Mouse (Mus musculus) limb, embryonic 15.5 days (tissue): ENCODE measurements around the gene Keap1. TPM values are rescaled to one million over a fixed set of nuclear protein-coding genes. Genes with fewer than 3 reads are reported as not detected.
A peak's percentile ranks its signal among the peaks of the same experiment; 100 is the strongest.
"Not testable (repeated sequence)": the region's sequence is repeated elsewhere in the genome, so short reads cannot be mapped to it uniquely, and the experiment has no call there.

Experiments used
- ATAC-seq: fragments of 200-750 bp; cut with Nextera tagmentation; 2 replicates; pipeline ENCODE4 v1.8.0; 2017; ENCODE audit warnings: low read depth, moderate TSS enrichment; ENCODE audit not compliant: insufficient number of reproducible peaks, low FRiP score, low TSS enrichment
- H3K27ac ChIP-seq: fragments of 300-500 bp; sonication (generic); 2 replicates; pipeline ENCODE4 v1.5.1; 2015; ENCODE audit warnings: moderate library complexity, mild to moderate bottlenecking, inconsistent platforms
- H3K27me3 ChIP-seq: fragments of 300-500 bp; sonication (generic); 2 replicates; pipeline ENCODE4 v1.6.1; 2015; ENCODE audit warnings: inconsistent platforms
- H3K36me3 ChIP-seq: fragments of 300-500 bp; sonication (generic); 2 replicates; pipeline ENCODE4 v1.6.1; 2015; ENCODE audit warnings: inconsistent platforms
- H3K4me1 ChIP-seq: fragments of 300-500 bp; sonication (generic); 2 replicates; pipeline ENCODE4 v1.6.1; 2015; ENCODE audit warnings: inconsistent platforms
- H3K4me2 ChIP-seq: fragments of 300-500 bp; sonication (generic); 2 replicates; pipeline ENCODE4 v1.6.1; 2015; ENCODE audit warnings: mild to moderate bottlenecking, inconsistent platforms
- H3K4me3 ChIP-seq: fragments of 300-500 bp; sonication (generic); 2 replicates; pipeline ENCODE4 v1.5.1; 2015; ENCODE audit warnings: mild to moderate bottlenecking, inconsistent platforms
- H3K9ac ChIP-seq: fragments of 300-500 bp; sonication (generic); 2 replicates; pipeline ENCODE4 v1.6.1; 2015; ENCODE audit warnings: inconsistent platforms
- H3K9me3 ChIP-seq: fragments of 300-500 bp; sonication (generic); 2 replicates; pipeline ENCODE4 v1.6.1; 2016; ENCODE audit warnings: inconsistent platforms
- WGBS: fragments of 180-500 bp; shearing (Covaris S2); methylation state at CpG from one replicate; pipeline ENCODE4 v1.1.7; 2015; 5-methylcytosine and 5-hydroxymethylcytosine counted together
- polyA plus RNA-seq: library from polyadenylated mRNA; unstranded; fragments of >200 nt; fragmentation: Nextera tagmentation; extraction: Ambion mirVana; gene quantifications from 2 replicates; pipeline ENCODE4 v1.2.1, GENCODE M21; 2015

Gene Keap1
- polyA plus RNA-seq, 1 experiment from 2014 or later: 78.6 TPM

- WGBS: 94% methylated on average over 6 of the region's 6 CpGs
- Histone ChIP-seq H3K36me3 (0 out of 2 replicates have a peak, but pooled peaks cover 3% of the 10 kb centered on the region), H3K4me1 (peaks cover 28% of the 10 kb centered on the region), H3K9me3 (no peaks in the 10 kb centered on the region), H3K27me3 (no peaks in the 10 kb centered on the region), H3K4me2 (no peak overlapping the region), H3K4me3 (no peak overlapping the region), H3K27ac (no peak overlapping the region), H3K9ac (no peak overlapping the region)
- no peak for ATAC-seq
Observed at GRCm38 (mm10) chr9:21223906-21224305, 15.3 kb downstream of the Keap1 start.

- H3K9me3 ChIP-seq, H3K27me3 ChIP-seq, H3K36me3 ChIP-seq, ATAC-seq, H3K4me3 ChIP-seq, H3K4me2 ChIP-seq, H3K27ac ChIP-seq, H3K9ac ChIP-seq: not testable (repeated sequence)
- peaks cover 25% of the 10 kb centered on the region for H3K4me1 ChIP-seq
- 91% methylated on average over 2 of the region's 2 CpGs for WGBS
Observed at GRCm38 (mm10) chr9:21223490-21223889, 15.7 kb downstream of the Keap1 start.

- ATAC-seq: no peak
- 14% methylated on average over 7 of the region's 7 CpGs for WGBS
- no peaks in the 10 kb centered on the region for H3K36me3 ChIP-seq
- no peak overlapping the region for H3K4me2 ChIP-seq
- no peaks in the 10 kb centered on the region for H3K27me3 ChIP-seq
- no peak overlapping the region for H3K4me3 ChIP-seq
- H3K9ac ChIP-seq: no peak overlapping the region
- no peak overlapping the region for H3K27ac ChIP-seq
- H3K4me1 ChIP-seq: peaks cover 13% of the 10 kb centered on the region
- no peaks in the 10 kb centered on the region for H3K9me3 ChIP-seq
Observed at GRCm38 (mm10) chr9:21221383-21221929, 17.7 kb downstream of the Keap1 start.

- H3K9ac ChIP-seq: no peak overlapping the region
- H3K4me1 ChIP-seq: peaks cover 13% of the 10 kb centered on the region
- 14% methylated on average over 21 of the region's 21 CpGs for WGBS
Observed at GRCm38 (mm10) chr9:21220490-21221382, 18.4 kb downstream of the Keap1 start.

GRCm38 (mm10) chr9:21219820-21220219, 19.3 kb downstream of the Keap1 start:
- WGBS: 54% methylated on average over 3 of the region's 3 CpGs
- Histone ChIP-seq H3K9ac (no peak overlapping the region), H3K27me3 (no peaks in the 10 kb centered on the region), H3K9me3 (no peaks in the 10 kb centered on the region), H3K4me2 (no peak overlapping the region), H3K4me1 (peaks cover 7% of the 10 kb centered on the region), H3K27ac (no peak overlapping the region), H3K4me3 (no peak overlapping the region), H3K36me3 (no peaks in the 10 kb centered on the region)
- no peak for ATAC-seq

More at GRCm38 (mm10) chr9:21220490-21221382, 18.4 kb downstream of the Keap1 start:
- peak overlapping the region; percentile 21 for H3K4me3 ChIP-seq
- no peaks in the 10 kb centered on the region for H3K36me3 ChIP-seq
- H3K9me3 ChIP-seq: no peaks in the 10 kb centered on the region
- peak; percentile 27; the same call in 1 of the 2 replicates for ATAC-seq
- H3K27me3 ChIP-seq: no peaks in the 10 kb centered on the region
- no peak overlapping the region for H3K27ac ChIP-seq
- H3K4me2 ChIP-seq: peak overlapping the region; percentile 29

- Histone ChIP-seq H3K9me3 (no peaks in the 10 kb centered on the region), H3K27me3 (no peaks in the 10 kb centered on the region), H3K9ac (no peak overlapping the region), H3K4me3 (no peak overlapping the region), H3K36me3 (no peaks in the 10 kb centered on the region), H3K4me1 (peaks cover 6% of the 10 kb centered on the region; the same call in 1 of the 2 replicates), H3K4me2 (no peak overlapping the region), H3K27ac (no peak overlapping the region)
- 63% methylated on average over 24 of the region's 25 CpGs for WGBS
- ATAC-seq: no peak
Observed at GRCm38 (mm10) chr9:21216050-21216841, 22.9 kb downstream of the Keap1 start.

GRCm38 (mm10) chr9:21213617-21214190, 25.5 kb downstream of the Keap1 start:
- Histone ChIP-seq H3K27ac (no peak overlapping the region), H3K4me3 (no peak overlapping the region), H3K36me3 (peaks cover 6% of the 10 kb centered on the region; the same call in 1 of the 2 replicates), H3K4me1 (no peaks in the 10 kb centered on the region), H3K9me3 (no peaks in the 10 kb centered on the region), H3K27me3 (no peaks in the 10 kb centered on the region), H3K4me2 (no peak overlapping the region), H3K9ac (no peak overlapping the region)
- no peak for ATAC-seq
- WGBS: 39% methylated on average over 7 of the region's 7 CpGs

GRCm38 (mm10) chr9:21211624-21212023, 27.5 kb downstream of the Keap1 start:
- no peaks in the 10 kb centered on the region for H3K9me3 ChIP-seq
- H3K36me3 ChIP-seq: peaks cover 6% of the 10 kb centered on the region; the same call in 1 of the 2 replicates
- no peak overlapping the region for H3K4me2 ChIP-seq
- no peak overlapping the region for H3K9ac ChIP-seq
- no peaks in the 10 kb centered on the region for H3K4me1 ChIP-seq
- H3K27ac ChIP-seq: no peak overlapping the region
- ATAC-seq: no peak
- H3K4me3 ChIP-seq: no peak overlapping the region
- H3K27me3 ChIP-seq: no peaks in the 10 kb centered on the region
- WGBS: 82% methylated on average over 7 of the region's 7 CpGs

- no peak for ATAC-seq
- 68% methylated on average over 6 of the region's 6 CpGs for WGBS
Observed at GRCm38 (mm10) chr9:21210821-21211220, 28.3 kb downstream of the Keap1 start.

GRCm38 (mm10) chr9:21208626-21209025, 30.5 kb downstream of the Keap1 start:
- Histone ChIP-seq H3K27ac (no peak overlapping the region), H3K4me3 (no peak overlapping the region), H3K9me3 (no peaks in the 10 kb centered on the region), H3K27me3 (no peaks in the 10 kb centered on the region), H3K36me3 (peaks cover 6% of the 10 kb centered on the region; the same call in 1 of the 2 replicates), H3K4me1 (peaks cover 11% of the 10 kb centered on the region), H3K4me2 (no peak overlapping the region), H3K9ac (no peak overlapping the region)
- no peak for ATAC-seq
- 50% methylated on average over 2 of the region's 2 CpGs for WGBS

More at GRCm38 (mm10) chr9:21210821-21211220, 28.3 kb downstream of the Keap1 start:
- peaks cover 6% of the 10 kb centered on the region; the same call in 1 of the 2 replicates for H3K36me3 ChIP-seq
- no peak overlapping the region for H3K27ac ChIP-seq
- H3K9me3 ChIP-seq: no peaks in the 10 kb centered on the region
- H3K9ac ChIP-seq: no peak overlapping the region
- H3K27me3 ChIP-seq: no peaks in the 10 kb centered on the region
- H3K4me3 ChIP-seq: no peak overlapping the region
- no peaks in the 10 kb centered on the region for H3K4me1 ChIP-seq
- no peak overlapping the region for H3K4me2 ChIP-seq

- Histone ChIP-seq H3K27me3 (no peaks in the 10 kb centered on the region), H3K4me2 (no peak overlapping the region), H3K27ac (no peak overlapping the region), H3K9me3 (no peaks in the 10 kb centered on the region), H3K4me1 (peaks cover 11% of the 10 kb centered on the region), H3K36me3 (peaks cover 6% of the 10 kb centered on the region; the same call in 1 of the 2 replicates), H3K9ac (no peak overlapping the region), H3K4me3 (no peak overlapping the region)
- no peak for ATAC-seq
- WGBS: 85% methylated on average over 6 of the region's 6 CpGs
Observed at GRCm38 (mm10) chr9:21206848-21207247, 32.3 kb downstream of the Keap1 start.
